Mouse (Mus musculus) limb, embryonic 14.5 days (tissue): Measurements from ENCODE around the gene N4bp1. TPM values are rescaled to one million over a fixed set of nuclear protein-coding genes. Genes with fewer than 3 reads are reported as not detected.

Source experiments
- ATAC-seq: fragments of 200-750 bp; cut with Nextera tagmentation; 2 replicates; pipeline ENCODE4 v1.8.0; 2017; ENCODE audit warnings: low read depth, moderate number of reproducible peaks, moderate TSS enrichment; ENCODE audit not compliant: low FRiP score
- DNase-seq: peaks from one replicate; pipeline ENCODE4 v3.0.0-alpha.2; 2015; ENCODE audit warnings: low spot score
- H3K27ac ChIP-seq: fragments of 300-500 bp; sonication (generic); replicated peaks from 2 replicates; pipeline ENCODE4 v1.5.1; 2014; ENCODE audit warnings: low read depth, mild to moderate bottlenecking, low read length, moderate library complexity, mixed read lengths
- H3K27me3 ChIP-seq: fragments of 300-500 bp; sonication (generic); 2 replicates; pipeline ENCODE4 v1.6.1; 2014; ENCODE audit warnings: low read length, mixed read lengths; ENCODE audit not compliant: control insufficient read depth, insufficient read depth
- H3K36me3 ChIP-seq: fragments of 300-500 bp; sonication (generic); 2 replicates; pipeline ENCODE4 v1.6.1; 2014; ENCODE audit warnings: mild to moderate bottlenecking, low read length, moderate library complexity, mixed read lengths; ENCODE audit not compliant: control insufficient read depth, insufficient read depth
- H3K4me1 ChIP-seq: fragments of 300-500 bp; sonication (generic); 2 replicates; pipeline ENCODE4 v1.6.1; 2014; ENCODE audit warnings: antibody characterized with exemption, low read length, mixed read lengths; ENCODE audit not compliant: control insufficient read depth, insufficient read depth
- H3K4me2 ChIP-seq: fragments of 300-500 bp; sonication (generic); replicated peaks from 2 replicates; pipeline ENCODE4 v1.6.1; 2014; ENCODE audit warnings: low read depth, mild to moderate bottlenecking, low read length, moderate library complexity; ENCODE audit not compliant: severe bottlenecking
- H3K4me3 ChIP-seq: fragments of 300-500 bp; sonication (generic); replicated peaks from 2 replicates; pipeline ENCODE4 v1.5.1; 2014; ENCODE audit warnings: low read length
- H3K9ac ChIP-seq: fragments of 300-500 bp; sonication (generic); 2 replicates; pipeline ENCODE4 v1.6.1; 2014; ENCODE audit warnings: mild to moderate bottlenecking, low read depth, low read length, moderate library complexity; ENCODE audit not compliant: severe bottlenecking
- H3K9me3 ChIP-seq: fragments of 300-500 bp; sonication (generic); 2 replicates; pipeline ENCODE4 v1.6.1; 2016; ENCODE audit warnings: low read length; ENCODE audit not compliant: control insufficient read depth
- POLR2A ChIP-seq: fragments of 200-500 bp; IDR thresholded peaks from 2 replicates; pipeline ENCODE4 v1.8.0; 2012; ENCODE audit warnings: inconsistent platforms, mild to moderate bottlenecking, moderate library complexity, borderline replicate concordance; ENCODE audit not compliant: insufficient read depth, insufficient read length; ENCODE audit errors: extremely low read depth
- WGBS: fragments of 180-500 bp; shearing (Covaris S2); extraction: QIAGEN DNeasy Blood & Tissue Kit; methylation state at CpG from one replicate; pipeline ENCODE4 v1.1.7; 2014; 5-methylcytosine and 5-hydroxymethylcytosine counted together
- polyA plus RNA-seq, 2 experiments: library from polyadenylated mRNA; depleted of rRNA in 1 of 2; stranded (reverse) in 1 of 2; unstranded in 1 of 2; fragments of >200 nt; fragmentation: Nextera tagmentation in 1 of 2; extraction: Ambion mirVana in 1 of 2; gene quantifications; 2 replicates each; pipeline versions ENCODE4 v1.2.1 to v1.2.3; 2012 to 2014

The N4bp1 gene
- polyA plus RNA-seq, 2 experiments: 11.8 to 20.3 TPM

DNA sequence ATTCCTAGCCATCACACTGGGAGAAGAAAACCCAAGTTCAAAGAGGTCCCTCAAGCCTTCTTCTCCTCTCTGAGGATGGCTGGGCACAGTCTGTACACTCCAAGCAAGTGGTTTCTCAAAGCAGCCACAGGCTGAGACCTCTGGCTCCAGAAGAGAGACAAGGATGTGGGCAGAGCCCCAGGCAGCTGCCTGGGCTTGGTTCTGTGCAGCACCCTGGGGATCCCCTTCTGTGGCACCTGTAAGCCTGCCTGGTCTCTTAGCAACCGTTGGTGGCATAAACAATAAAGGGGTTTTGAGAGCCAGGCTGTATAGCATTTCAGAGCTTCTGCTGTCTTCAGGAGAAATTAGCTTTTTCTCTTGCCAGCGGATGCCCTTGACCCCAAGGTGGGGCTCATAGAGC is 87.4 kb downstream of the N4bp1 start:
- Histone ChIP-seq H3K36me3 (no peaks in the 10 kb centered on the region), H3K4me3 (no peak overlapping the region), H3K9me3 (no peaks in the 10 kb centered on the region), H3K4me1 (no peaks in the 10 kb centered on the region), H3K27me3 (no peaks in the 10 kb centered on the region), H3K27ac (no peak overlapping the region), H3K9ac (no peak overlapping the region), H3K4me2 (no peak overlapping the region)
- 90% methylated on average over 2 of the region's 2 CpGs for WGBS
- TF ChIP-seq POLR2A: no peak
- ATAC-seq (no peak), DNase-seq (no peak)

- H3K9me3 ChIP-seq: no peaks in the 10 kb centered on the region
- no peak overlapping the region for H3K4me2 ChIP-seq
- TF ChIP-seq POLR2A: no peak
- H3K36me3 ChIP-seq: no peaks in the 10 kb centered on the region
- H3K4me1 ChIP-seq: no peaks in the 10 kb centered on the region
- no peak overlapping the region for H3K4me3 ChIP-seq
- no peak overlapping the region for H3K9ac ChIP-seq
- DNase-seq (no peak), ATAC-seq (no peak)
- no peak overlapping the region for H3K27ac ChIP-seq
- 45% methylated on average over 6 of the region's 6 CpGs for WGBS
- no peaks in the 10 kb centered on the region for H3K27me3 ChIP-seq
Measured at GRCm38 (mm10) chr8:86794716-86795115, 90.3 kb downstream of the N4bp1 start.

GRCm38 (mm10) chr8:86791542-86791941 is 93.5 kb downstream of the N4bp1 start:
- Histone ChIP-seq H3K27me3 (no peaks in the 10 kb centered on the region), H3K36me3 (no peaks in the 10 kb centered on the region), H3K9me3 (no peaks in the 10 kb centered on the region), H3K4me1 (peaks cover 10% of the 10 kb centered on the region), H3K4me3 (no peak overlapping the region), H3K4me2 (no peak overlapping the region), H3K9ac (no peak overlapping the region), H3K27ac (no peak overlapping the region)
- TF ChIP-seq POLR2A: no peak
- DNase-seq (no peak), ATAC-seq (no peak)
- 84% methylated on average over 6 of the region's 6 CpGs for WGBS

- no peak for ATAC-seq
- WGBS: 53% methylated on average over 1 of the region's 1 CpGs
- H3K9me3 ChIP-seq: no peaks in the 10 kb centered on the region
- no peak overlapping the region for H3K4me3 ChIP-seq
- no peak overlapping the region for H3K4me2 ChIP-seq
- H3K4me1 ChIP-seq: peaks cover 10% of the 10 kb centered on the region
- no peaks in the 10 kb centered on the region for H3K27me3 ChIP-seq
- no peak for TF ChIP-seq POLR2A
- H3K27ac ChIP-seq: no peak overlapping the region
- no peaks in the 10 kb centered on the region for H3K36me3 ChIP-seq
- no peak overlapping the region for H3K9ac ChIP-seq
- DNase-seq: no peak
Measured at GRCm38 (mm10) chr8:86789576-86789975, 95.5 kb downstream of the N4bp1 start.

DNA sequence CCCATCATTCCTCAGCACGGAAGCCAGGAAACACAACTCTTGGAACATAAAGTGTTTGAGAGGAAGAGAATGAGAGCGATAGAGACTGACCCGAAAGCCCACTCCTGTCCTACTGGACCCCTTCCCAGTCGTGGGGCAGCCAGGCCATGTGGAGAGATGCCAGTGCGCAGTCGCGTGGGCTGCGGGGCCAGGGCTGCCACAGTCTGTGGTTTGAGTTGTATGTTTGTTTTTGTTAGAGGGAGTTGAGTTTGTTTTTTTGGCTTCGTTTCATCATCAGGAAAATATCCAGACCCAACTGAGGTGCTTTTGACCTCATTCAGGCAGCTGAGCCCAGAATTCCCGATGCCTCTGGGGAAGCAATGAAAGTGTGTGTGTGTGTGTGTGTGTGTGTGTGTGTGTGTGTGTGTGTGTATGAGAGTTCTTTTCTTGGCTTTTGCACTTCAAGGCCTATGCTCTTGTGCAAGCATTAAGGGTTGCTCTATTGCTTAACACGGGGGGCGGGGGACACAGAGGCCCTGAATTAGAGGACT is 97.1 kb downstream of the N4bp1 start:
- Histone ChIP-seq H3K9ac (no peak overlapping the region), H3K4me2 (no peak overlapping the region), H3K27ac (no peak overlapping the region; the same call in 1 of the 2 replicates), H3K36me3 (no peaks in the 10 kb centered on the region), H3K4me1 (peaks cover 10% of the 10 kb centered on the region), H3K27me3 (no peaks in the 10 kb centered on the region), H3K4me3 (no peak overlapping the region), H3K9me3 (no peaks in the 10 kb centered on the region)
- 61% methylated on average over 12 of the region's 12 CpGs for WGBS
- DNase-seq (no peak), ATAC-seq (no peak)
- no peak for TF ChIP-seq POLR2A

DNA sequence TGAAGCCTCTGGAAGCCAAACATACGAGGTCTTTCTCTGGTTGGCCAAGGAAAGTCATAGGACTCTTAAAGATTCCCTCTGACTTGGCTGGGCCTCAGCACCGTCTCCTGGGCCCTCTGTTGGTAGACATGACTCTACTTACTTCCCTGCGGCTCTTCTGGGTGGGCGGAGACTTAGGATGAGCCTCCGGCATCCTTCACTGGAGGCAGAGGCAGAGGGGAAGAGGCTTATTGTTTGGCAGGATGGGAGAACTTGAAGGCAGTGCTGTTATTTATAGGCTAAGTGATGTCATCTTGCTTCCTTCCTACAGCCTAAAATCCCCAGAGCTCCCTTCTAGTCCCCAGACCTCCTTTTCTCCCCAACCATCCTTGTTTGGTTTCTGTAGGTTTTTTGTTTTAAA is 98.6 kb downstream of the N4bp1 start:
- no peak overlapping the region for H3K4me3 ChIP-seq

More for the DNA sequence above, 98.6 kb downstream of the N4bp1 start:
- H3K36me3 ChIP-seq: no peaks in the 10 kb centered on the region
- no peak for DNase-seq
- no peak overlapping the region for H3K4me2 ChIP-seq
- no peaks in the 10 kb centered on the region for H3K9me3 ChIP-seq
- 53% methylated on average over 5 of the region's 5 CpGs for WGBS
- H3K9ac ChIP-seq: no peak overlapping the region
- TF ChIP-seq POLR2A: no peak
- peaks cover 10% of the 10 kb centered on the region for H3K4me1 ChIP-seq
- H3K27ac ChIP-seq: no peak overlapping the region
- ATAC-seq: no peak
- no peaks in the 10 kb centered on the region for H3K27me3 ChIP-seq
